Mouse (Mus musculus): ENCODE data around the gene Zswim3. TPM values are rescaled to one million over a fixed set of nuclear protein-coding genes. Genes with fewer than 3 reads are reported as not detected.
A peak's percentile ranks its signal among the peaks of the same experiment; 100 is the strongest.
"Not testable (repeated sequence)": the region's sequence is repeated elsewhere in the genome, so short reads cannot be mapped to it uniquely, and the experiment has no call there.

Gene Zswim3
- total RNA-seq, 2 experiments from 2014 or later, result 1.8 to 2.3 TPM

- DNase-seq, result no peak
Observed at GRCm38 (mm10) chr2:164813557-164813956, 8.7 kb downstream of the Zswim3 start.

DNA sequence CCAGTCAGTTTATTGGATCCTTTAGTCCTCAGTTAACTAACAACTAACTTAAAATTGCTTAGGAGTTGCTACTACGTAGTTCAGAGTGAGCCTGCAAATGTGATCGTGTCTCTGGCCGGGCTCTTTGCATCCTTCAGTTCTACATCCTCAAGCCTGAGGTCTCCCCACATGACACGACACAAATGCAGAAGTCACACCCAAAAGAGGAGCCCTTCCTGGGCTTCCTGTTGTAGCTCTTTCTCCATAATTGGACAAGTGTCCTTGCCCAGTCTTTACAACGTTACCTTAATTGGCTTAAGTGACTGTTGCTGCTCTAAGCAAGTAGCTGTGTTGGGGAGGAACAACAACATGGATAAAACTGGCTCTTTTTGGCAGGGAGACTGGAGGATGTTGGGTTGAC lies 10.4 kb downstream of the Zswim3 start:
- no peak for DNase-seq

DNA sequence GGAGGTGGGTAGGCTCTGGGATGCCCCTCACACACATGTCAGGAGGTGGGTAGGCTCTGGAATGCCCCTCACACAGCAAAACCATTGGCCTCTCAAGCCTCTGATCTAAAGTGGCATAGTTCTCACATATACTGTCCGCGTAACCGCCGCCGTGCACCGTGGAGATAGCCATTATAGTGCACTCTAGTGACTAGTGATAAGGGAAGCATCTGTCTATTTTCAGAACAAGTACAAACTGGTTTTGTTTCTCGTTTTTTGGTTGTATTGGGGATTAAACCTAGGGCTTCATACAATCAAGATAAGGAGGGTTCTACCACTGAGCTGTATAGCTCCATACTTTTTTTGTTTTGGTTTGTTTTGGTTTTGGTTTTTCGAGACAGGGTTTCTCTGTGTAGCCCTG lies 10.9 kb downstream of the Zswim3 start:
- no peak for DNase-seq

GRCm38 (mm10) chr2:164817206-164817605 lies 12.3 kb downstream of the Zswim3 start:
- no peak for DNase-seq

DNA sequence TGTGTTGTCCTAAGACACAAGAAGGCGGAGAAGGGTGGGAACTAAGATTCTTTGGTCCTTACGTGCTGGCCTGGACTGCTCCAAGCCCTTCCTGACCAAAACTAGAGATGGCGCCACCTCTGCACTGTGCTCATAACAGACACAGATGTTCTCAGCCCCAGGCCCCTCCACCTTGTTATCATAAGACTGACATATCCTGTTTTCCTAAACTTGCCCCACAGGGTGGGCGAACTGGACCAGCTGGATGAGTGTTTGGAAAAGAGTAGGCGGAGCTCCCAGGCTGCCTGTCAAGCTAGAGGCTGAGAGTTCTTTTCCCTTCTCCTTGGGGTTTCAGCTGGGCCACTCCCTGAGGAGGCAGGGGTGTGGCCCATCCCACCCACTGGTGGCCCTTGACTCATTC lies 12.8 kb downstream of the Zswim3 start:
- DNase-seq, result no peak

- no peak for DNase-seq
Observed at GRCm38 (mm10) chr2:164821060-164821459, 16.2 kb downstream of the Zswim3 start.

DNA sequence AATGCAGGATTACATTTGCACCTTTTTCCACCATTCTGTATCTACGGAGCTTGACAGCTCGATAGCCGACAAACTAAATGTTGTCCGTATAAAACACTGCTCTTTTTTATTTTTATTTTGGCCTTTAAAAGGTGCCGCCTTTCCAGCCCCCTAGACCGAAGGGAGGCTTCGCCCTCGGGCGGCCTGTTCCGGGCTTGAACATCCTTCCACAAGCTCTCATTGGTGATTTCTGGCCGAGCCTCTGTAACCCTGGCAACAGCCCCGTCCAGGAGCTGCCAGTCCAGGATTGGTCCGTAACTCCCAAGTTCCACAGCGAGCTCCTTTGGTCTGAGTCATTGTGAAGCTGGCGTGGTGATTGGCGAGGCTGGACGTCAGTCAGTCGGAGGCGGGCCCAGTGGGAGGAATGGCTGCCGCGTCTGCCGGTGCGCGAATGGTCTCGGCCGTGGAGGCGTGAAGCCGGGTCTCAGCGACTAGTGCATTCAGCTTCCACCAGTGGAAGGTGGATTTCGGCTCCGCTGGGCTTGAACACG lies 17.8 kb downstream of the Zswim3 start, which contains the start of gene Zswim1:
Zswim1 (plus strand) TSS at position 51 of the 530 bp plus-strand sequence.
- peak; percentile 100 for DNase-seq

DNA sequence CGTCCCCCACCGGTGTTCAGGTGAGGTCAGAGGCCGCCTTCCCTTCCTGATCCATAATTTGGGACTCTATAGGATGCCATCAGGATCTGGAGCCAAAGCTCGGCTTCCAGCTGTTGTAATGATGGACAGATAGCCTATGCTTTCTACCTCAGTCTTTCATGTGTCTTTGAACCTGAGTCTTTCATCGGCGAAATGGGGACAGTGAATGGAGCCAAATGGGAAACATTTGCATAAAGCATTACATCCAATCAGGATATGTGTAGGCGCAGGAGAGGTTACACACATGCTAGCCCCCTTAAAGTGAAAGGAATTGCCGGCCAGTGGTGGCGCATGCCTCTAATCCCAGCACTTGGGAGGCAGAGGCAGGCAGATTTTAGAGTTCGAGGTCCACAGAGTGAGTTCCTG lies 18.3 kb downstream of the Zswim3 start:
- DNase-seq, result peak; percentile 40

DNA sequence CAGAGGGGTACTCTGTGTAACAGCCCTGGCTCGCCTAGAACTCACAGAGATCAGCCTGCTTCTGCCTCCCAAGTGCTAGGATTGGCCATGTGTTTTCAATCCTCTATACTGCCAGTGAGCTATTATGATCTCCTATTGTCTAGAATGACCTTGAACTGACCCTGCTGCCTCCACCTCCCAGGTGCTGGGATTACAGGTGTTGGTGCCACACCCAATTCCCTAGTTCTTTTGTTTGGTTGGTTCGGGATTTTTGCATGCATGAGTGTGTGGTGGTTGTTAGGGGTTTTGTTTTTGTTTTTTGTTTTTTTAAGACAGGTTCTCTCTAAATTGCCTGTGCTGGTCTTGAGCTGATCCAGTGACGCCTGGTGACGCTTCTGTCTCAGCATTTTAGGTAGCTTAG lies 19.1 kb downstream of the Zswim3 start:
- DNase-seq, result no peak

GRCm38 (mm10) chr2:164825521-164825920 lies 20.6 kb downstream of the Zswim3 start:
- no peak for DNase-seq

- no peak for DNase-seq
Observed at GRCm38 (mm10) chr2:164827146-164827850, 22.4 kb downstream of the Zswim3 start.

DNA sequence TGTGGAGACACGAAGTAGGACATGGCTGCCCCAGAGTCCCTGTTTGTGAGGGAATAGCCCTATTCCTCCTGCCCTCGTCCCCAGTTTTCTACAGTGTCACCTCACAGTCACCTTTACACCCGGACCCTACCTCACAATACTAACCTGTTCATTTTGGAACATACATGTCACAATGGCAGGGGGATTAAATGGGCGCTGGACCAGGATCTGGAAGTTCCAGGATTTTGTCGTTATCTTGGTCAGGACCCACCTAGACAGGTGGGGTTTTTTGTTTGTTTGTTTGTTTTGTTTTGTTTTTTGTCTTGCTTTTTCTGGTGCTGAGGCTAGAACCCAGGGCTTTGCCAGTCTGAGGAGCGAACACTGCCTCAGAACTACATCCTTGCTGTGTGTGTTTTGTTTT lies 23.5 kb downstream of the Zswim3 start, which contains the start of gene Spata25:
Spata25 (minus strand) TSS at position 101 of the 400 bp plus-strand sequence.
- no peak for DNase-seq

- DNase-seq, result no peak
Observed at GRCm38 (mm10) chr2:164829090-164829489, 24.2 kb downstream of the Zswim3 start.

- no peak for DNase-seq
Observed at GRCm38 (mm10) chr2:164831029-164831428, 26.1 kb downstream of the Zswim3 start.

- no peak for DNase-seq
Observed at GRCm38 (mm10) chr2:164832032-164832747, 27.3 kb downstream of the Zswim3 start.

DNA sequence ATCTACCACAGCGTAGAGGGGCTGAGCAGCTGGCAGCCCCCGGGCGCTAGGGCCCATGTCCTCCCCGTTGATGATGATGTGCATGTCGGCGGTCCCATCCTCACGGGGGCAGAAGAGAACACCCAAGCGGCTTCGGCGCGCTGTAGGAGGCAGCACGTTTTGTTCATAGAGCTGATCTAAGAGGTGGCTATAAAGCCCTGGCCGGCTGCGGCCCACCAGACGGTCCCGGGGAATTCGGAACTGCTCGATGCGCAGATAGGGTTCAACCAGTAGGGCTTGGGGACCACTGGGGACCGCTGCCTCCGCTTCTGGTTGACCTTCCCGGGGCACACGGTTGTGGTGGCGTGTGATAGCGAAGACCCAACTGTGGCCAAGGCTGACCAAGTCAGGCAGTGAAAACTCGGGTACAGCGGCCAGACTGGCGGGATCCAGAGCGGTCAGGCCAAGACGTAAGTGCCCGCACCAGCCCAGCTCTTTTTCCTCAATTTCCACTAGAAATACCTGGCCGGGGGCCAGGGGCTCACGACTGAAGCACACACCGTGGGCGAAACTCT lies 27.9 kb downstream of the Zswim3 start, which contains the start of gene Ctsa:
Ctsa (plus strand) TSS at position 126 of the 554 bp plus-strand sequence.
- peak; percentile 85 for DNase-seq

GRCm38 (mm10) chr2:164833314-164833959 lies 28.5 kb downstream of the Zswim3 start, which contains the start of gene Neurl2:
Gene Neurl2, minus strand, starts transcription at chr2:164833456.
- peak; percentile 93 for DNase-seq

GRCm38 (mm10) chr2:164834531-164834930 lies 29.6 kb downstream of the Zswim3 start:
- no peak for DNase-seq

DNA sequence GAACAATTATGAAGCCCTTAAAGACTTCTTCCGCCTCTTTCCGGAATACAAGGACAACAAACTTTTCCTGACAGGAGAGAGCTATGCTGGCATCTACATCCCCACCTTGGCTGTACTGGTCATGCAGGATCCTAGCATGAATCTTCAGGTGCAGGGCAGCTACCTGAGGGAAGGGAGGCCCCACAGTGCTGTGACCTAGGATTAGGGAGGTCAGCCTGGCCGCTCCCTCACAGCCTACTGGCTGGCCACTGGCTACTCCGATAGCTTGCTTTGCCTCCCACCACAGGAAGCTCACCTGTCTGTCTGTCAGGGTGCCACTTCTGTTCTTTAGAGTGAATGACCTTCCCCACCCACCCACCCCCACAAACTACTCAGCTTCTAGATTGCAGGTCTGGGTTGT lies 30.3 kb downstream of the Zswim3 start:
- no peak for DNase-seq

- no peak for DNase-seq
Observed at GRCm38 (mm10) chr2:164845782-164846181, 40.9 kb downstream of the Zswim3 start.

GRCm38 (mm10) chr2:164850061-164850460 lies 45.2 kb downstream of the Zswim3 start:
- DNase-seq, result no peak

GRCm38 (mm10) chr2:164855572-164855971 lies 50.7 kb downstream of the Zswim3 start:
- not testable (repeated sequence) for DNase-seq
